Comparison of ENCODE assay signal across 20 mouse cellular contexts in genomic region chr4:95092516-95092915, GRCm38 (mm10). TPM values are rescaled to one million over a fixed set of nuclear protein-coding genes. Genes with fewer than 3 reads are reported as not detected.
DNase-seq lines count a peak whose midpoint lies in the region; ATAC-seq lines count a peak whose summit lies in the region.
"Had no signal": no experiment of that assay in that cellular context is flagged by ENCODE, and none has a peak within 500 bp of the region (broad histone marks: within the 10 kb centered on the region; RNA-seq: fewer than 3 reads in every experiment).

No protein-coding gene starts in this region.

- no peak overlapping the region for H3K9ac ChIP-seq in lung, embryonic 16.5 days (ENCODE audit: low read length)
- no peak overlapping the region for H3K9ac ChIP-seq in midbrain, embryonic 11.5 days (ENCODE audit: low read length)
- H3K9ac ChIP-seq: embryonic facial prominence, embryonic 12.5 days; forebrain, embryonic 12.5 days; hindbrain, embryonic 14.5 days; intestine, embryonic 15.5 days had no signal

- no peaks in the 10 kb centered on the region for H3K27me3 ChIP-seq in lung, embryonic 16.5 days (ENCODE audit: control insufficient read depth, insufficient read depth, low read depth, low read length)
- no peaks in the 10 kb centered on the region for H3K27me3 ChIP-seq in embryonic facial prominence, embryonic 10.5 days (replicated peaks; ENCODE audit: low read depth, poor library complexity, severe bottlenecking)
- no peaks in the 10 kb centered on the region for H3K27me3 ChIP-seq in midbrain, embryonic 11.5 days (ENCODE audit: control insufficient read depth, insufficient read depth, low read length)
- H3K27me3 ChIP-seq: CH12.LX; embryonic facial prominence, embryonic 12.5 days; forebrain, embryonic 12.5 days; intestine, embryonic 15.5 days had no signal

- no peaks in the 10 kb centered on the region for H3K9me3 ChIP-seq in lung, embryonic 16.5 days (ENCODE audit: control insufficient read depth, low read length)
- no peaks in the 10 kb centered on the region for H3K9me3 ChIP-seq in embryonic facial prominence, embryonic 10.5 days
- H3K9me3 ChIP-seq in midbrain, embryonic 11.5 days (ENCODE audit: control insufficient read depth, low read length) = no peaks in the 10 kb centered on the region
- H3K9me3 ChIP-seq: embryonic facial prominence, embryonic 12.5 days; forebrain, embryonic 12.5 days; hindbrain, embryonic 10.5 days; intestine, embryonic 15.5 days had no signal

- H3K4me1 ChIP-seq in lung, embryonic 16.5 days (replicated peaks; ENCODE audit: control insufficient read depth, insufficient read depth, low read length) = peaks cover 30% of the 10 kb centered on the region
- H3K4me1 ChIP-seq in embryonic facial prominence, embryonic 10.5 days = peaks cover 17% of the 10 kb centered on the region
- no peaks in the 10 kb centered on the region for H3K4me1 ChIP-seq in midbrain, embryonic 11.5 days (ENCODE audit: control insufficient read depth, insufficient read depth, low read length)
- H3K4me1 ChIP-seq: intestine, embryonic 15.5 days had no signal

- intact Hi-C loops in heart, postnatal 14 days (cut with DNase I) = loop anchor here (5.0 kb wide), 1 partner anchor 60 kb away; no protein-coding TSS in a partner anchor

- no peak for ATAC-seq in lung, embryonic 16.5 days (ENCODE audit: low read depth)
- no peak for ATAC-seq in midbrain, embryonic 11.5 days (ENCODE audit: low FRiP score)
- ATAC-seq: forebrain, embryonic 16.5 days; intestine, embryonic 15.5 days had no signal

- H3K27ac ChIP-seq in lung, embryonic 16.5 days (ENCODE audit: low read length) = peak overlapping the region; percentile 22; the same call in 1 of the 2 replicates
- H3K27ac ChIP-seq in embryonic facial prominence, embryonic 10.5 days (replicated peaks) = 0 out of 2 replicates have a peak overlapping the region, but pooled peaks have one; percentile 32
- no peak overlapping the region for H3K27ac ChIP-seq in midbrain, embryonic 11.5 days (ENCODE audit: low read depth, low read length)
- H3K27ac ChIP-seq: embryonic facial prominence, embryonic 12.5 days; forebrain, embryonic 12.5 days; hindbrain, embryonic 10.5 days; hindbrain, embryonic 14.5 days; intestine, embryonic 15.5 days had no signal

- WGBS in lung, embryonic 16.5 days = 56% methylated on average over 4 of the region's 4 CpGs
- WGBS in embryonic facial prominence, embryonic 10.5 days = 85% methylated on average over 4 of the region's 4 CpGs
- WGBS in midbrain, embryonic 11.5 days = 82% methylated on average over 4 of the region's 4 CpGs

- H3K36me3 ChIP-seq in lung, embryonic 16.5 days (ENCODE audit: control insufficient read depth, insufficient read depth, low read length) = no peaks in the 10 kb centered on the region
- no peaks in the 10 kb centered on the region for H3K36me3 ChIP-seq in embryonic facial prominence, embryonic 10.5 days (replicated peaks)
- H3K36me3 ChIP-seq in midbrain, embryonic 11.5 days (ENCODE audit: control insufficient read depth, insufficient read depth, low read length) = no peaks in the 10 kb centered on the region
- H3K36me3 ChIP-seq: embryonic facial prominence, embryonic 12.5 days; forebrain, embryonic 12.5 days; hindbrain, embryonic 10.5 days; intestine, embryonic 15.5 days had no signal

- H3K4me2 ChIP-seq in lung, embryonic 16.5 days (ENCODE audit: low read depth, low read length) = no peak overlapping the region
- H3K4me2 ChIP-seq in midbrain, embryonic 11.5 days = no peak overlapping the region
- H3K4me2 ChIP-seq: embryonic facial prominence, embryonic 12.5 days; forebrain, embryonic 12.5 days; hindbrain, embryonic 14.5 days; intestine, embryonic 15.5 days had no signal

- DNase-seq in heart, adult 11 months = peak; percentile 71
- no peak for DNase-seq in heart, postnatal 14 days
- DNase-seq in lung, postnatal 4 days = no peak
- DNase-seq in embryonic facial prominence, embryonic 10.5 days (ENCODE audit: low spot score) = no peak
- no peak for DNase-seq in adrenal gland, postnatal 14 days
- no peak for DNase-seq in midbrain, embryonic 11.5 days (ENCODE audit: low spot score, missing footprints)
- DNase-seq: adrenal gland, postnatal 10 days; cerebellum, adult 18-20 months; cerebellum, postnatal 10 days; embryo, embryonic 11 days; gastrocnemius, postnatal 14 days; heart, postnatal 10 days had no signal

- H3K4me3 ChIP-seq in lung, embryonic 16.5 days (ENCODE audit: low read length) = no peak overlapping the region
- H3K4me3 ChIP-seq in embryonic facial prominence, embryonic 10.5 days = no peak overlapping the region
- no peak overlapping the region for H3K4me3 ChIP-seq in midbrain, embryonic 11.5 days (ENCODE audit: low read depth, low read length)
- H3K4me3 ChIP-seq: embryonic facial prominence, embryonic 12.5 days; forebrain, embryonic 12.5 days; hindbrain, embryonic 10.5 days; intestine, embryonic 15.5 days had no signal

RNA-seq across cellular contexts. Expression of gene Jun, which starts 40.5 kb away (rescaled TPM):
- total RNA-seq in heart, postnatal 14 days (2021) = 10 to 100 TPM; 58.3 to 72.6 TPM
- polyA plus RNA-seq in lung, embryonic 16.5 days (2015; fragmentation: Nextera tagmentation; extraction: Ambion mirVana) = 110 and 119 TPM in 2 replicates
- polyA plus RNA-seq in embryonic facial prominence, embryonic 10.5 days (2016; fragmentation: Nextera tagmentation; extraction: Ambion mirVana) = 69.8 and 78.0 TPM in 2 replicates
- total RNA-seq in adrenal gland, postnatal 14 days (2021) = 68.6 and 95.7 TPM in 2 replicates
- polyA plus RNA-seq in midbrain, embryonic 11.5 days (2014; fragmentation: Nextera tagmentation; extraction: Ambion mirVana) = 26.1 and 29.1 TPM in 2 replicates
